Mouse (Mus musculus) heart, postnatal 4 days (tissue): ENCODE data around the gene Bcat1. TPM values are rescaled to one million over a fixed set of nuclear protein-coding genes. Genes with fewer than 3 reads are reported as not detected.
A peak's percentile ranks its signal among the peaks of the same experiment; 100 is the strongest.
"Not testable (repeated sequence)": the region's sequence is repeated elsewhere in the genome, so short reads cannot be mapped to it uniquely, and the experiment has no call there.

Experiments
- DNase-seq: peaks from one replicate; pipeline ENCODE4 v3.0.0; 2021
- total RNA-seq, 2 experiments: library from RNA; stranded (reverse); gene quantifications; 2 replicates each; pipeline ENCODE4 v1.2.3; 2021

Gene Bcat1
- 1 to 10 TPM; 2.4 to 2.9 TPM for total RNA-seq

- peak; percentile 34 for DNase-seq
Measured at GRCm38 (mm10) chr6:145075548-145076224, at the start of gene Bcat1. Gene Bcat1, minus strand, starts transcription at chr6:145076184.

DNA sequence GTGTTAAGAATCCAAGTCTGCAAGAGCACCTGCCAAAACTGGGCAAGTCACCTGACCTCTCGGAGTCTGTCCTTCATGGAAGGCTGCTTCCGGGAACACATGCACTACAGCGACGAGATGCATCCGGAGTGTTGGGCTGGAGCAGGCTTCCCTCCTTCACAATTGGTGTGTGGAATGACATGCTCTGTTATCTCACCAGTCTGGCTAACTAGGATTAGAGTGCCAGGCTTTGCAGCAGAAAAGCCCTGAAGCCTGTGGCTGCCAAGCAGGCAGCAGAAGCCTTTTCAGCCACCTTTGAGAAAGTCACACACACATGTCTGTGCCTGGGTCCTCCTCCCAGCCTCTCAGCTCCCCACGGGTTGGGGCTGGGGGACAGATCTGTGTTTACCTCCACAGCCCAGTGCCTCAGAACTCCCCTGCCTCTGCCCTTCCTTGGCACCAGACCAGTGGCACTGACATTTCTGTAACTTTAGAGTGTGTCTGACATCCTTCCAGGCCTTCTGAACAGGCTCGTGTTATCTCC lies 49.7 kb upstream of the Bcat1 start:
- peak; percentile 63 for DNase-seq

- no peak for DNase-seq
Measured at GRCm38 (mm10) chr6:145124621-145125020, 48.6 kb upstream of the Bcat1 start.

GRCm38 (mm10) chr6:145123136-145124060 lies 47.4 kb upstream of the Bcat1 start:
- DNase-seq, result no peak

GRCm38 (mm10) chr6:145122423-145123059 lies 46.6 kb upstream of the Bcat1 start:
- DNase-seq, result no peak

DNA sequence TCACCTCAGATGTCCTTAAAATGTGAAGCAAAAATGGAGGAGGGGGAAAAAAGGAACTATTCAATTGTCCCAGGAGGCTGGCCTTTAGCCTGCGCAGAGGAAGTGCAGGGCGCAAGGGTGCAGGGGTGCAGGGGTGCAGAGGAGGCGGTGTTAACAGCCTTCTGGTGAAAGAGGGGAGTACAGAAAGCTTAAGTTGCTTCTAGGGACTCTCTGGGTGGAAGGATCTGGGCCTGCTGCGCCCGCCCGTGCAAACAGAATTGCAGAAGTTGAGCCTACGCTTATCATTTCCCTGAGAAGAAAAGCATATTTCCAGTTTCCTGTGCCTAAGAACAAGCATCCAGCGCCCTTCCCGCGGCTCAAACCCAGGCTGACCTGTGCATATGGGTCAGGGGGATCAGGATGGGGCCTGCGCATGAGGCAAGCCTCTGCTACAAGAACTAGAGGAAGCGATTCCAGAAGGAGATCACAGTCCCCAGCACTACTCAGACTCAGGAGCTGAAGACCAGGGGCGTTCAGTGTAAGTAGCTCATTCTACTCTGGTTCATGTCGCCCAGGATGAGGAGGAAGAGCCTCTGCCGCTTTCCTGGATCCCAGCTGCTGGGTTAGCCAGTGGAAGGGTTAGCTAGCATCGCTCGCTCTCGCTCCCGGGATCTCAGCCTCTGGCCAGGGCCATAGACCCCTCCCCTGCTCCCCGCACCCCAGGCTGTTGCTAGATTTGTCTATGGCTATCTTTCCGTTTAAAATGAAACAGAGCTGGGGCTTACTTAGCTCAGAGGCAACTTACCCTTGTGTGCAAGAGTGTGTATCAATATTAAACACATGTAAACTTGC lies 45.8 kb upstream of the Bcat1 start:
- DNase-seq, result peak; percentile 15

DNA sequence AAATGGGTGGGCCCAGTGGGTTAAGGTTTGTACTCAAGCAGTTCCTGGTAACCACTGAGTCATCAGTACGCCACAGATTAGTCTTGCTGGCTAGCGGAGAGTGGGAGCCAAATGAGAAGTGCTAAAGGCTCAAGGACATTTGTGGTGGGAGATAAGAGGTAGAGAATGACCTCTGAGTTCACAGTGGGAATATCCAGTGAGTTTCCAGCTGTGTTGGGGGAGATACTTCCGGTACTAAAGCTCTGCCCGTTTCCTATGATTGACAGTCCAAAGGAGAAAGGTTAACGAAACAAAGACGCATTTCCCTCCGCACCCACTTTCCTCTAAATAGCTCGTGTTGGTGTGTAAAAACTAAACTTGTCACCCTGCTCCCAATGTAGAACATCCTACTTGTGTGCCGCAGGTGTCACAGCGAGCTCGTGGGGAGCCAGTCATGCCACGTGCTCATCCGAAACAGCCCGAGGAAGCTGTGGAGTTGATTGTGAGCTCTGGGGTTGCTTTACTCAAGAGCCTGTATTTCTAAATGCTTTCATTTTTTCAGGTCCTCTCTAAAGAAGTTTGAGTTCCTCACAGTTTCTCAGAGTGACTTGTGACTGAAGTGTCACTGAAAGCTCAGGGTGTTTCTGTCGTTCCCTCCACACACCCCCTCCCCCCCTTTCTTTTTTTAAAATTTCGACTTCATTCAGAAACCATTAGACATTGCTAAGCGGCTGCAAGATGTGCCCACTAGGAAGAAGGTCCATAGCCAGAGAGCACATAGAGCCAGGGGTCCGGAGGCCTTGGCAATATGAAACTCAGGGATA lies 45.0 kb upstream of the Bcat1 start:
- peak; percentile 31 for DNase-seq

GRCm38 (mm10) chr6:145120086-145120485 lies 44.1 kb upstream of the Bcat1 start:
- no peak for DNase-seq

- DNase-seq, result no peak
Measured at GRCm38 (mm10) chr6:145116098-145116672, 40.2 kb upstream of the Bcat1 start.

- DNase-seq, result no peak
Measured at GRCm38 (mm10) chr6:145115476-145116097, 39.6 kb upstream of the Bcat1 start, which contains the start of gene Lrmp. Gene Lrmp, plus strand, starts transcription at chr6:145115653.

DNA sequence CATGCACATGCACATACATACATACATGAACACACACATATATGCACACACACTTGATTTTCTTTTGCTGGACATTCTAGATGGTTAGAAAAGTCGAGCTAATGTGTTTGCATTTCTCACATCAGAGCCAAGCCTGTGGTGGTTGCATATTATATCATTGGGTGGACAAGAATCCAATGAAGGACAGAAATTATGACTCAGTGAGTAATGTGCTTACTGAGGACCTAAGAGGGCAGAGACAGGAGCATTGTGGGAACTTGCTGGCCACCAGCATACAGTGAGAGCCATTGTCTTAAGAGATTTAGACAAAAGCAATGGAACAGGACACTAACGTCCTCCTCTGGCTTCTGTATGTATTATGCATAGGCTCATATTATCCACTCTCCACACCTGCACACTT lies 38.6 kb upstream of the Bcat1 start:
- no peak for DNase-seq

GRCm38 (mm10) chr6:145112865-145113264 lies 36.9 kb upstream of the Bcat1 start:
- DNase-seq, result no peak

DNA sequence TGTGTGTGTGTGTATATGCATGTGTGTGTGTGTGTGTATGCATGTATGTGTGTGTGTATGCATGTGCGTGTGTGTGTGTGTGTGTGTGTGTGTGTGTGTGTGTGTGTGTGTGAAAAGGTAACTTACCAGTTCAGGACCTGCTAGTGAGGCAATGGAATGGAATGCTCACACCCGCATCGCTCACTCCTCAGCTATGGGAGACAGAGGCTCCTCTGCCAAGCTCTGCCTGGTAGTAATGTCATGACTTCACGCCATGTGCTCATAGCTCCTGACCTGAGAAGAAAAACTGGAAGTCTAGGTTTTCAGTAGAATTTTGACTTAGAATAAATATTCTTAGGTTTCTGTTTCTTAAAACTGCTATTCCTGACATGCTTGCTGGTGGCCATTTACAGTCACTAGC lies 34.8 kb upstream of the Bcat1 start:
- no peak for DNase-seq

- DNase-seq, result no peak
Measured at GRCm38 (mm10) chr6:145106163-145106842, 30.3 kb upstream of the Bcat1 start.

DNA sequence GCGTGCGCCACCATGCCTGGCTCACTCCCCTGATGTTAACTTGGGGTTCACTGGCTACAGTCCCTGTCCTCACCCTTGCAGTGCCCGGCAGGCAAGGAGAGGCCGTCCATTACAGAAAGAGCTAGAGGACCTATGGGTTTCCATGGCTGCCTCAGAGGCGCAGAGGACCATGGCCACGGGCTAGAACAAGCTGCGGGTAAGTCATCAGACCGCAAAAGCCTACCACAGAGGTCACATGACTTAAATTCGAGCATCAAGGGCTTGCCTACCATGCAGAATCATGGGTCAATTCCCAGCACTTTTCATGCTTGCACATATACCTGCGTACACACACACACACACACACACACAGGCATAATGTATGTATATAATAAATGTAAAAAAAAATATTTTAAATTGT lies 29.5 kb upstream of the Bcat1 start:
- DNase-seq, result no peak

DNA sequence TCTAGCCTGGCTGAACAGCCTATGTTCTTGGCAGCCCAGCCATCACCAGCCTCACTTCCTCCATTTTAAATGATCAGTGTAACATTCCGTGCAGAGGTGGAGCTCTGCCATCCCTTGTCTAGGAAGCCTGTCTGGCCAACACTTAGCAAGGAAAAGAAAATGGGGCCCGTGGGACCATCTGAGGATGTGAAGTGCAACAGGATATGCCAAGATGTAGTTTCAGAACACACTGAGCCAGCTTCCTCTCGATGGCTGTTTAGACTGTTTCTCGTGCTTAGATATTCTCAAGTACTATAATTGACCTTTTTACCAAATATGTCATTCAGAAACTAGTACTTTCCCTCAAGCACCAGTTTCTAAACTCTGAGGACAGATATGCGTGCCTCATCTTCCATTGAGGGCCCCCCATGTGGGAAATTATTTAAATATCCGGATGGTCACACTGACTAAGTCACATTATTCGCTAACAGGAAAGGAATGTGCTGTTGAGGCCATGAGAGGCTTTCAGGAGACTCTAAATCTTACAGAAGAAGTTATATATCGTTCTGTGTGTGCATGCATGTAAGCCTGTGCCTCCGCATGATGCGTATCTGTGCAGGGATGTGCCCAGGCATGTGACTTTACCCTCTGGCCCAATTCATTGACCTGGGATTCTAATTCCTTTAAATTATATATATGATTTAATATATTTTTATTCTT lies 28.4 kb upstream of the Bcat1 start:
- DNase-seq, result peak; percentile 13

GRCm38 (mm10) chr6:145100923-145101322 lies 24.9 kb upstream of the Bcat1 start:
- DNase-seq, result no peak

DNA sequence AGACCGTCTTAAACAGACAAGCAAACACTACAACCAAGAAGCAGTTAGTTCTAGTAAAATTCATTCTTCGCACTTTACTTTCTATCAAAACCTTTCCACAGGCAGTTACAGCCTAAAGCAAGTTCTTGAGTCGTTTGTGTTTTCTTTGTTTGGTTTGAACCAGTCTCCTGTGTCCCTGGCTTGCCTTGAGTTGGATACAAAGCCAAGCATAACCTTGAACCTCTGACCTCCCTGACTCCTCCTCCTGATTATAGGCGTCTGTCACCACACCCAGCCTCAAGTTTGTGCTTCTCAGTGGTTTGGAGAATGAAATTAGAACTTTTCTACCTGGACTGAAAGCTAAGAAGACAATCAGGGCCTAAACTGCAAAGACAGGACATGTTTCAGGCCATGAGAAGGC lies 18.4 kb upstream of the Bcat1 start:
- DNase-seq, result no peak

DNA sequence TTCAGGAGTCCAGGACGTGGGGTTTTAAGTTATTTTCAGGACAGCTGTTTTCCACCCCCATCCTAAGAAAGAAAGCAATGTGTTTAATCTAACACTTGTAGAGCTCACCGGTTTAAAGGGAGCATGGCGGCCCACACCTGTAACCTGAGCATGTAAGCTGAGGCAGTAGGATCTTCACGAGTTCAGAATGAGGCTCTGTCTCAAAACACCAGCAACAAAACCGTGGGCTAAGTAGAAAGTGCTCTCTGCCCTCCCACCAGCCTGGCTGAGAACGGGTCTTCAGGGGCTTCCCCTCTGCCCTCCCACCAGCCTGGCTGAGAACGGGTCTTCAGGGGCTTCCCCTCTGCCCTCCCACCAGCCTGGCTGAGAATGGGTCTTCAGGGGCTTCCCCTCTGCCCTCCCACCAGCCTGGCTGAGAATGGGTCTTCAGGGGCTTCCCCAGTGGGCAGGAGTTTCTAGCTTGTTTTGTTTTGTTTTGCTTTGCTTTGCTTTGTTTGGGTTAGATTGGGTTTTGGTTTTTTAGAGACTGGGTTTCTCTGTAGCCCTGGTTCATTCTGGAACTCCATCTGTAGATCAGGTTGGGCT lies 17.1 kb upstream of the Bcat1 start:
- not testable (repeated sequence) for DNase-seq
